Mouse (Mus musculus): ENCODE results near the gene Gpr152.

- TF ChIP-seq CTCF (IDR thresholded peaks at IDR 0.05; ENCODE audit: low read depth) (no peak), EP300 (optimal IDR thresholded peaks at IDR 0.05) (no peak)
Measured at GRCm38 (mm10) chr19:4159049-4159448, 19.5 kb downstream of the Gpr152 start.
